ENCODE assay signal across 20 mouse cellular contexts in genomic region chr10:70325518-70325917, GRCm38 (mm10).
"Had no signal": no experiment of that assay in that cellular context is flagged by ENCODE, and none has a peak within 500 bp of the region (broad histone marks: within the 10 kb centered on the region; RNA-seq: fewer than 3 reads in every experiment).

No protein-coding gene starts in this region.

- H3K36me3 ChIP-seq: kidney, embryonic 15.5 days; limb, embryonic 10.5 days; limb, embryonic 13.5 days; liver, embryonic 12.5 days; liver, embryonic 15.5 days; lung, embryonic 15.5 days; midbrain, embryonic 10.5 days; midbrain, embryonic 13.5 days had no signal

- ATAC-seq: liver, embryonic 12.5 days; midbrain, embryonic 13.5 days; midbrain, embryonic 16.5 days had no signal

- H3K27ac ChIP-seq: kidney, embryonic 15.5 days; limb, embryonic 10.5 days; limb, embryonic 13.5 days; liver, embryonic 12.5 days; liver, embryonic 15.5 days; lung, embryonic 15.5 days; midbrain, embryonic 10.5 days; midbrain, embryonic 13.5 days; stomach, postnatal 0 days had no signal

- H3K4me2 ChIP-seq: kidney, embryonic 15.5 days; limb, embryonic 13.5 days; liver, embryonic 12.5 days; liver, embryonic 15.5 days; lung, embryonic 15.5 days; midbrain, embryonic 13.5 days had no signal

- H3K4me1 ChIP-seq: kidney, embryonic 15.5 days; limb, embryonic 13.5 days; liver, embryonic 12.5 days; liver, embryonic 15.5 days; lung, embryonic 15.5 days; megakaryocyte, embryonic 14.5 days had no signal

- DNase-seq: kidney, postnatal 10 days; kidney, postnatal 36 days; liver; lung, adult 18-20 months; lung, postnatal 10 days; lung, postnatal 36 days; thymus, adult 2 months; thymus, postnatal 14 days; thymus, postnatal 4 days had no signal

- H3K9ac ChIP-seq: kidney, embryonic 15.5 days; limb, embryonic 13.5 days; liver, embryonic 12.5 days; liver, embryonic 15.5 days; lung, embryonic 15.5 days; midbrain, embryonic 13.5 days had no signal

- H3K27me3 ChIP-seq: kidney, embryonic 15.5 days; limb, embryonic 13.5 days; liver, embryonic 12.5 days; liver, embryonic 15.5 days; lung, embryonic 15.5 days; megakaryocyte, embryonic 14.5 days; midbrain, embryonic 13.5 days had no signal

- H3K9me3 ChIP-seq: kidney, embryonic 15.5 days; limb, embryonic 10.5 days; limb, embryonic 13.5 days; liver, embryonic 12.5 days; liver, embryonic 15.5 days; lung, embryonic 15.5 days; midbrain, embryonic 10.5 days; midbrain, embryonic 13.5 days had no signal

- H3K4me3 ChIP-seq: kidney, embryonic 15.5 days; limb, embryonic 10.5 days; limb, embryonic 13.5 days; liver, embryonic 12.5 days; liver, embryonic 15.5 days; lung, embryonic 15.5 days; megakaryocyte, embryonic 14.5 days; midbrain, embryonic 10.5 days; midbrain, embryonic 13.5 days had no signal
